Mouse (Mus musculus) v-Abl transformed pro-B cells (cell line): ENCODE measurements around the gene Mctp1.
"Not testable (repeated sequence)": the region's sequence is repeated elsewhere in the genome, so short reads cannot be mapped to it uniquely, and the experiment has no call there.

Experiments used
- in situ Hi-C, 2 experiments: fragments of 400-800 bp; cut with MboI; formaldehyde crosslinking; loops; one replicate each; pipeline ENCODE4 v1.15.1; 2025; ENCODE audit not compliant: unreplicated experiment in 2 of 2

The Mctp1 gene

GRCm38 (mm10) chr13:76383972-76384663 lies at the start of gene Mctp1:
Gene Mctp1 (plus strand): TSS chr13:76384535.
- in situ Hi-C loops: no loop called here

DNA sequence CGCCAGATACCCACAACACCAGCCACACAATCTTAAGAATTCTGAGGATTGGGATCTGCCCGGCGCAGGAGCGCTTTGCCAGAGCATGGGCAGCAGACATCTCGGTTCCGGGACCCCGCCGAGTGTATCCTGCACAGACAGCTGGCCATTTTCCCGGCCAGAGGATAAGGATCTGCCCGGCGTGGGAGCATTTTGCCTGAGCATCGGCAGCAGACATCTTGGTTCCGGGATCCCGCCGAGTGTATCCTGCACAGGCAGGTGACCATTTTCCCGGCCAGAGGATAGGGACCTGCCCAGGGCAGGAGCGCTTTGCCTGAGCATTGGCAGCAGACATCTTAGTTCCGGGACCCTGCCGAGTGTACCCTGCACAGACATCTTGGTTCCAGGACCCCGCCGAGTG lies 38.4 kb upstream of the Mctp1 start:
- in situ Hi-C loops: not testable (repeated sequence)

DNA sequence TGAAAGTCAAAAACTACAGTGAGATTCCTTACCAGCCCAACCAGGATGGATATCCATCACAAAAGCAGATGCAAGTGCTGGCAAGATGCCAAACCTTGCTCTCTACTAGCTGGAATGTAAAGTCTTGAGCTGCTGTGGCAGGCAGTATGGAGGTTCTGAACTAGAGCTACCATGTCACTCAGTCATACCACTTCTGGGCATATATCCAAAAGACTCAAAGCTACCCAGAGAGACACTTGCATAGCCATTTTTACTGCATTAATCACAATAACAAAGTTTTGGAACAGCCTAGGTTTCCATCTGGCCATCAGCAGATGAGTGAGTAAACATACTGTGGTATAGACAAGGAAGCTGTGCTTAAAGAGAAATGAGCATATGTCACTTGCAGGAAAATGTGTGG lies 25.6 kb upstream of the Mctp1 start:
- in situ Hi-C loops: no loop called here

GRCm38 (mm10) chr13:76384664-76385435 lies 515 bp downstream of the Mctp1 start:
- in situ Hi-C loops: no loop called here

DNA sequence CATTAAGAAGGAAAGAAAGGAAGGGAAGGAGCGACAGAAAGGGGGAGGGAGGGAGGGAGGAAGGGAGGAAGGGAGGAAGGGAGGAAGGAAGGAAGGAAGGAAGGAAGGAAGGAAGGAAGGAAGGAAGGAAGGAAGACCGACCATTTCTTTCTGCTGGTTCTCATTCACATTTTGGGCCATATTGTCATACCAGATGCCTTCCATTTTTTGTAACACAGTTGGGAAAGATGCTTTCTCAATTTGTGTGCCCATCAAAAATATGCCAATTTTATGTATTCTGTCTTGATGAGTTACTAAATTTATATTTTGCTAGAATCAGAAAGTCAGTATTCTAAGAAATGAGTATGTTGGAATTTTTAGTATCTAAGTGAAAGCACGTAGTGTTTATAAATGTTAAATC lies 4.3 kb downstream of the Mctp1 start:
- in situ Hi-C loops: no loop called here

GRCm38 (mm10) chr13:76391920-76392319 lies 7.6 kb downstream of the Mctp1 start:
- in situ Hi-C loops: no loop called here

GRCm38 (mm10) chr13:76393106-76393505 lies 8.8 kb downstream of the Mctp1 start:
- in situ Hi-C loops: no loop called here

DNA sequence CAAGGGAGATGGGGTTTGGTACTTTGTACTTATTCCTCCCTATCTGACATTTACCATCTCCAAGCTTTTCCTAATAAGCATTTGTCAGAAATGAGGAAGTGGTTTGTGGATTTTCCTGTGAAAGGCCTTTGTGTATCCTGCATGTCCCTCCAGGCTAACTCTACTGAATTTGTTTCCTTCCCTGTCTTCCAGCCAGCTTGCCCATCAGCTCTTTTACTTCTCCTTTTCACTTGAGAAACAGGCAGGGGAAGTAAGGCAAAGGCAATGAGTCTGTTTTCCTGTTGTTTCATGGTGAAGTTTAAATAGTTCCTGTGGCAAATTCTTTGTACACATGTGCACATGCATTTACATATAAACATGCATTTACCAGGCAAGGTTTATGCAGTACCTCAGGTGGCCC lies 11.6 kb downstream of the Mctp1 start:
- in situ Hi-C loops: no loop called here

GRCm38 (mm10) chr13:76409296-76409695 lies 25.0 kb downstream of the Mctp1 start:
- in situ Hi-C loops: no loop called here

DNA sequence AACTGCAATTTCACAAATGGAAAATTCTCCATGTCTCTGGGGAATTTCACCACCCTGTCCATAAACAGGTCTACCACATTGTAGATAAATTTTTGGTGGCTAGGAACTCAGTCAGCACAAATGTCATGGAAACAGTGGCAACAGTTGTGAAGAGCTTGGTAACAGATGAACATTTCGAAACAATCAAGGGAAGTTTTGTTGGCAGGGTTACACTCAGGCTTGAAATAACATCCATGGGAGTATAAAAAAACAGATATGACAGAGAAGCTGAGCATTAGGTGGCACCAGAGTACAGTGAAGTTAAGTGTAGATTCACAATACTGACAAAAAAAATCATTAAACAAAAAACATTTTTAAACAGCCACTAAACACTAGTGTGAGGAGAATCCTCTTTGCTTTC lies 26.3 kb downstream of the Mctp1 start:
- in situ Hi-C loops: no loop called here

GRCm38 (mm10) chr13:76415346-76415745 lies 31.0 kb downstream of the Mctp1 start:
- in situ Hi-C loops: no loop called here

GRCm38 (mm10) chr13:76420111-76420510 lies 35.8 kb downstream of the Mctp1 start:
- in situ Hi-C loops: no loop called here

DNA sequence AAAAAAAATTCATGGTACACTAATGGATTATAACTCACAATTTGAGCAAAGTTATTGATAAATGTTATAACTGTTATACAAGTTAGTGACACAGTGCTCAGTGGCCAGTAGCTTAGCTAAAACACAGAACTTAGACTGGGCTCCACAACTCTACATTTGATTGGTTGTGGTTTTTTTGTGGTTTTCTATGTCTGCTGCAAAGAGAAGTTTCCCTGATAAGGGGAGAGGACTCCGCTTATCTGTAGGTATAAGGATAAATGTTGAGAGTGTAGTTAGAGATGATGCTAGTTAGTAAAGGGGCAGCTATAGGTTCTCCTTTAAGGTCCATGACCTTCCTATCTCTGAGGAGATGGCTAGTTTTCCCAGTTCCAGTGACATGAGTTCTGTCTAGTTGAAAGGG lies 36.7 kb downstream of the Mctp1 start:
- in situ Hi-C loops: no loop called here

GRCm38 (mm10) chr13:76422124-76422523 lies 37.8 kb downstream of the Mctp1 start:
- in situ Hi-C loops: no loop called here

DNA sequence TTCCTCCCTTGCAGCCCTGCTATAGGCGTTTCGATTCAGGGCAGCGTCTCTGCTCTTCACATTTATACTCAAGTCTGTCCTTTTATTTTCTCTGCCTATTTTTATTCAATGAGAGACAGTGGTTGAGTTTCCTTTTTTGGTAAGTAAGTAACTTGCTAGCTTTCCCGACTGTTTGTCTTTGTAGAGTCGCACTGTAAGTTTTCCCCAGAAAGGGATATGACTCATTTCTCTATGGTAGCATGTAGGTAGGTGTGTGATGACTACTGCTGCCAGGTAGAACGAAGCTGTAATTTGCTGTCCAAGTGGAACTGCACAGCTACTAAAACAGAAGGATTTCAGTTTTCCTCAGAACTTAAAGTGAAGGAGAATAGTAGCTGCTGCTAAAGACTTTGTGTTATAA lies 45.1 kb downstream of the Mctp1 start:
- in situ Hi-C loops: no loop called here

DNA sequence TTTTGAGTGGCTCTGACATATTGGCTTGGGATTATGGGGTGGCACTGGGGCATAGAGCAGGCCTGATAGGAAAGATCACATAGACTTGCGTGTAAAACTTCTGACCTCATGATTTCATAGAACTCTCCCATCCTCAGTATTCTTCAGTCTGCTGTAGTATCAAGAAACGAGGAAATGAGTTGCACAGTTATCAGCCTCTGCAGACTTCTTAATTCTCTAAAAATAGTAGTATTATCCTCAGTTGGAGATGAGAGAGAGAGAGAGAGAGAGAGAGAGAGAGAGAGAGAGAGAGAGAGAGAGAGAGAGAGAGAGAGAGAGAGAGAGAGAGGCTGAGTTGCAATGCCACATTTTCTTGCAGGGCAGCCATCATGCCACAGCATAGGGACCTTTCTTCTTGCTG lies 45.6 kb downstream of the Mctp1 start:
- in situ Hi-C loops: no loop called here

DNA sequence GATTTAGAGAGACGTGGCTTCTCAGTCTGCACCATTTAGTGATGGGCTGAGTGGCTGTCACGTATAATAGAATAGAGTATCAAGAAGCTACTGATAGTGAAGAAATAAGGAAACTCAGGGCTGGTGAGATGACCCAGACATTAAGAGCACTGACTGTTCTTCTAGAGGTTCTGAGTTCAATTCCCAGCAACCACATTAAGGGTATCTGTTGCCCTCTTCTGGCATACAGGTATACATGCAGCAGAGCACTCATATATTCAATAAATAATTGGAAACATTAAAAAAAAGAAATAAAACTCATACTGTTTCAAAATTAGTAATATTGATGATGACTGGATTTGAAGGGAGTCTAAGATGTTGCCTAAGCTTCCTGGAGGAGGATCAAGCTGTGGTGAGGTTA lies 47.6 kb downstream of the Mctp1 start:
- in situ Hi-C loops: no loop called here

- in situ Hi-C loops: no loop called here
Measured at GRCm38 (mm10) chr13:76433438-76433837, 49.1 kb downstream of the Mctp1 start.

DNA sequence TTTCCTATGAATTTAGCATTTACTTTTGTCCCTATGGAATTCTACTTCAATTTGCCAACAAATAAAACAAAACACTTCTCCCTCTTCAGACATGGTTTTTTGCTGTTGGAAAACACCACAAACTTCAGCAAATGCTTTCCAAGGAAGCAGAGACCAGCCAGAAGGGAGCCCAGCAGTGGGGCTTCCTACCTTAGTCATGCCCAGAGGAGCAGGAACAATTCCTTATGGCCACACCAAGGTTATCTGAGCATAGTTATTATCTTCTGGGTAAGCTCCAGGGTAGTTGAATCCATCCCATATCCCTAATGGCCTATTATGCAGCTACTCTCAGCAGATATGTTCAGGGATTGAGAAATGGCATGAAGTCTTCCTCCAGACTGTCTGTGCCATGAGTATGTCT lies 52.1 kb downstream of the Mctp1 start:
- in situ Hi-C loops: no loop called here

GRCm38 (mm10) chr13:76438765-76439164 lies 54.4 kb downstream of the Mctp1 start:
- in situ Hi-C loops: no loop called here

DNA sequence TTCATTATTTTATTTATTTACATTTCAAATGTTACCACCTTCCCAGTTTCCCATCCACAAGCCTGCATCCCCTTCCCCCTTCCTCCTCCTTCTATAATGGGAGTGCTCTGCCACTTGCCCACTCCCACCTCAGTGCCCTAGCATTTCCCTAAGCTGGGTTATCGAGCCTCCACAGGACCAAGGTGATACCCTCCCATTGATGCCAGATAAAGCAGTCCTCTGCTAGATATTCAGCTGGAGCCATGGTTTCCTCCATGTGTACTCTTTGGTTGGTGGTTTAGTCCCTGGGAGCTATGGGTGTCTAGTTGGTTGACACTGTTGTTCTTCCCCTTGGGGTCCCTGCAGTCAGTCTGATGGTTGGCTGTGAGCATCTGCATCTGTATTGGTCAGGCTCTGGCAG lies 61.7 kb downstream of the Mctp1 start:
- in situ Hi-C loops: no loop called here

- in situ Hi-C loops: no loop called here
Measured at GRCm38 (mm10) chr13:76447528-76447927, 63.2 kb downstream of the Mctp1 start.
